Mouse (Mus musculus) Patski (cell line): ENCODE measurements around the gene Gm3259. TPM values are rescaled to one million over a fixed set of nuclear protein-coding genes. Genes with fewer than 3 reads are reported as not detected.
"Not testable (repeated sequence)": the region's sequence is repeated elsewhere in the genome, so short reads cannot be mapped to it uniquely, and the experiment has no call there.

Experiments
- ATAC-seq: fragments of 100-300 bp; one replicate; pipeline ENCODE4 v1.8.0; 2021
- CTCF ChIA-PET: fragments of 350-600 bp; sonication (Branson Sonifier 250); formaldehyde crosslinking; loops from one replicate; lab custom pipeline; 2022; ENCODE audit warnings: inconsistent platforms; lab: Charles Lee
- POLR2A ChIA-PET: fragments of 350-600 bp; sonication (Branson Sonifier 250); formaldehyde crosslinking; loops from one replicate; lab custom pipeline; 2022; ENCODE audit warnings: antibody characterized with exemption, inconsistent platforms; lab: Charles Lee
- DNase-seq: peaks from one replicate; pipeline ENCODE4 v3.0.0-alpha.2; 2011; ENCODE audit warnings: low read depth, low spot score
- H3K27me3 ChIP-seq: fragments of 371-371 bp; one replicate; pipeline ENCODE4 v1.5.1; 2021
- in situ Hi-C: fragments of 300-500 bp; cut with MboI; formaldehyde crosslinking; loops from 3 replicates; pipeline ENCODE4 v1.11.1; 2018; ENCODE audit warnings: low pct_unique_long_range_greater_than_20kb, mixed read lengths
- polyA plus RNA-seq: library from polyadenylated mRNA; unstranded; gene quantifications from one replicate; pipeline ENCODE4 v1.2.3, GENCODE M21; 2021

Gene Gm3259
- not detected for polyA plus RNA-seq

DNA sequence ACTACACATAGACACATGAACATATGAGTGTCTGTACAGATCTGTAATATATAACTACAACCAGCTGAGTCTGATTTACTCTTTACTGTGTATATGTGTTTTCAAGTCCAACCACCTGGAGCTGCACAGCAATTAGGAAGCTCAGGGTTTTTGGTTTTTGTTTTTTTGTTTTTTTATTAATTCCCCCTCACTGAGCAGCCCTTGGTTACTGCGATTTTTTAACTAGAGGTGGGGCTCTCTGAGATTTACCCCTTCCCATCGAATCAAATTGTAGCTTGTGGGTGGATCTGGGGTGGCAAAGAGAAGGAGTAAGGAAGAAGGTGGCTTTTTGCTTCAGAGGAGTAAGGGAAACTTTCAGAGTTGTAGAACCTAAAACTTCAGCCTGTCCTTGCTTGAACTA lies at the start of gene Gm3259:
TSS of gene Gm3259 (plus strand) at position 301 of the 400 bp plus-strand sequence.
- DNase-seq, H3K27me3 ChIP-seq, in situ Hi-C loops, ATAC-seq, CTCF ChIA-PET, POLR2A ChIA-PET: not testable (repeated sequence)

DNA sequence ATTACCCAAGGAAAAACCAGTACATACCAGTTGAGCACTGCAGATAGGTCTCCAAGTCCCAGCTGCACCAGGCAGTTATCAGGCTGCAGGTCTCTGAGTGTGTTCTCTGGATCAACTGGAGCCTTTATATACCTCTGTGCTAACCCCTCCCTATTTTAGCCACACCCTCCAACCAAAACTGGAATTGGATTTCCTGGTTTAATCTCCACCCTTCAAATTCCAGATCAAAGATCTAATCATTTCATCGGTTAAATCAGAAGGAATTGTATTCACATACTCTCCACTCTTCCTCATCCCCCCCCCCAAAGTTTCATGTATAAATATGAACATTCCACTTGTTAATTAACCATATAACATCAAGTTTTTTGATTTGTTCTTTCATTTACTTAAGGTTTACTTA lies 33.0 kb upstream of the Gm3259 start, which contains the start of gene Gm10424:
TSS of gene Gm10424 (minus strand) at position 101 of the 400 bp plus-strand sequence.
- ATAC-seq, in situ Hi-C loops, H3K27me3 ChIP-seq, POLR2A ChIA-PET, CTCF ChIA-PET, DNase-seq: not testable (repeated sequence)

Other genes starting within 250 kb of the Gm3259 start
- not detected for gene Gm7942, start 199.0 kb upstream of the Gm3259 start, polyA plus RNA-seq
- not detected for gene Gm16513, start 123.3 kb upstream of the Gm3259 start, polyA plus RNA-seq
- 0.06 TPM for gene Gm10424, start 33.1 kb upstream of the Gm3259 start, polyA plus RNA-seq
- gene D5Ertd577e, start 150.9 kb downstream of the Gm3259 start, polyA plus RNA-seq = not detected
- gene Gm3286, start 204.8 kb downstream of the Gm3259 start, polyA plus RNA-seq = not detected